Mouse (Mus musculus): Measurements from ENCODE around the gene Hspbp1. TPM values are rescaled to one million over a fixed set of nuclear protein-coding genes. Genes with fewer than 3 reads are reported as not detected.

Gene Hspbp1
- polyA plus RNA-seq, 1 experiment from 2014 or later = 181 TPM

DNA sequence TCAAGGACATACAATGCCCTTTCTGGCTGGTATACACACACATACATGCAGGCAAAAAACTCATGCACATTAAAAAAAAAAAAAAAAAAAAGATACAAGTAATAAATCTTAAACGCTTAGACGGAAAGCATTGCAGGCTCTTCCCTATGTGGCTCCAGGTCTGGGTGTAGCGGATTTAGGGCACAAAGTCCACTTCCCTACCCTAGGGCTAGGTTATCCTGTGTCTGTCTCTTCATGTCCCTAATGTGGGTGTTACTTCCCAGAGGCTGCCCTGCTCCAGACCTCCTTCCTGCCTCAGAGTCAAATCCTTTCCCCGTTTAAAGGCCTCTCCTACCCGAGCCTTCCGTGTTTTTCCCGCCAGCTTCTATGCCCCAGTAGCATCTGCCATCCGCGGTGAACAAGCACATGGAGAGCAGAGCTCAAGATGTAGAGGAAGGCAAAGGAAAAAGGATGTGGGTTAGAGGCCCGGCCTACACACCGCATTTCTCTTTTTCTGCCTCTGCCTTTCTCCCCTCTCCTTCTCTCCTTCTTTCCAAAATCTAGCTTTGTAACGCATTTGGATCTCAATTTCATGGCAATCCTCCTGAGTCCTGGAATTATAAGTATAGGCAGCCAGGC, 10.6 kb downstream of the Hspbp1 start:
- 96% methylated on average over 12 of the region's 12 CpGs for WGBS
- Histone ChIP-seq H3K9ac (ENCODE audit: low read depth, low read length) (no peak overlapping the region), H3K4me1 (ENCODE audit: control insufficient read depth, insufficient read depth, low read length) (no peaks in the 10 kb centered on the region), H3K4me2 (ENCODE audit: low read length) (no peak overlapping the region), H3K36me3 (ENCODE audit: control insufficient read depth, insufficient read depth, low read length) (peaks cover 26% of the 10 kb centered on the region), H3K9me3 (replicated peaks; ENCODE audit: control insufficient read depth, low read length, poor library complexity, severe bottlenecking) (no peaks in the 10 kb centered on the region), H3K27me3 (ENCODE audit: control insufficient read depth, insufficient read depth, low read depth, low read length) (no peaks in the 10 kb centered on the region), H3K4me3 (ENCODE audit: low read depth, low read length) (no peak overlapping the region), H3K27ac (ENCODE audit: low read length) (no peak overlapping the region)
- ATAC-seq = no peak

DNA sequence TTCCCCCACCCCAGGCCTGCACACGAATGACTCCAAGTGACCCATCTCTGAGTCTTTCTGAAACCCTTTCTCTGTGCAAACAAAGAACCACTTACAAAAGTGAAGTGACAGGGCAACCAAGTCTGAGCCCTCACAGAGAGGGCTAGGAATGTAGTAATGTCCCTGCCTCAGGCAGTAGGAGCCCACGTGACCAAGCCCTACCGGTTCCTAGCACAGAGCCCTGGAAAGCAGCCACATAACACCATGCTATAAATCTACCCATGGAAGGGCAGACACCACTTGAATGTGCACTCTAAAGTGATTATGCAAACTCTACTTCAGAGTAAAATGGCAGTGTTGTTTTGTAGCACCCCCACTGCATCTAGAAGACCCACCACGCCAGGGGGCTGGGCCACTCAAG, 12.9 kb downstream of the Hspbp1 start:
- Histone ChIP-seq H3K9me3 (replicated peaks; ENCODE audit: control insufficient read depth, low read length, poor library complexity, severe bottlenecking) (no peaks in the 10 kb centered on the region), H3K27me3 (ENCODE audit: control insufficient read depth, insufficient read depth, low read depth, low read length) (no peaks in the 10 kb centered on the region), H3K4me3 (ENCODE audit: low read depth, low read length) (no peak overlapping the region), H3K27ac (ENCODE audit: low read length) (no peak overlapping the region), H3K9ac (ENCODE audit: low read depth, low read length) (no peak overlapping the region), H3K36me3 (ENCODE audit: control insufficient read depth, insufficient read depth, low read length) (peaks cover 22% of the 10 kb centered on the region), H3K4me1 (ENCODE audit: control insufficient read depth, insufficient read depth, low read length) (no peaks in the 10 kb centered on the region), H3K4me2 (ENCODE audit: low read length) (no peak overlapping the region)
- no peak for ATAC-seq
- WGBS = 80% methylated on average over 4 of the region's 4 CpGs

DNA sequence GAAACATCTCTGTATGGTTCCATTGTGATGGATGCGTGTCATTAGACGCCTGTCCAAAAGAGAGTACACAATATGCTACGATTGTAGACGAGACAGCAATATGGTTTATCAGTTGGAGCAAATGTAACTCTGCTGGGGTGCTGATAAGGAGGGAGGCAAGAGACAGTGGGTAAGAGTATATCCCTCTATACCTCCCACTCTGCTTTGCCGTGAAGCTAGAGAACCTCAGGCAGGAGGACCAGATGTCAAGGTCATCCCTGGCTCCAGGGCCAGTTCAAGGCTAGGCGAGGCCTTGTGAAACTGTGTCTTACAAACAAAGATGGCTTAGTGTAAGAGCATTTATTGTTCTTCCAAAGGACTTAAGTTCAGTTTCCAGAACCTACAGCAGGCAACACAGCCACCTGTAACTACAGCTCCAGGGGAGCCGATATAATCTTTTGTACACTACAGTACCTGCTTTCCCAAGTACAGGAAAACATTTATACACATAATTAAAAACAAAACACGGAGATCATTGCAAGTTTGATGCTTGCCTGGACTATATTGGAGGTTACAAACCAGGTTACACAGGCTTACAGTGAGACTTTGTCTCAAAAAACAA, 14.1 kb downstream of the Hspbp1 start:
- no peak overlapping the region for H3K9ac ChIP-seq (ENCODE audit: low read depth, low read length)
- 94% methylated on average over 8 of the region's 8 CpGs for WGBS
- H3K4me3 ChIP-seq (ENCODE audit: low read depth, low read length) = no peak overlapping the region
- H3K4me1 ChIP-seq (ENCODE audit: control insufficient read depth, insufficient read depth, low read length) = no peaks in the 10 kb centered on the region
- H3K36me3 ChIP-seq (ENCODE audit: control insufficient read depth, insufficient read depth, low read length) = peaks cover 25% of the 10 kb centered on the region
- no peaks in the 10 kb centered on the region for H3K9me3 ChIP-seq (replicated peaks; ENCODE audit: control insufficient read depth, low read length, poor library complexity, severe bottlenecking)
- ATAC-seq = no peak
- H3K4me2 ChIP-seq (ENCODE audit: low read length) = no peak overlapping the region
- H3K27ac ChIP-seq (ENCODE audit: low read length) = no peak overlapping the region
- H3K27me3 ChIP-seq (ENCODE audit: control insufficient read depth, insufficient read depth, low read depth, low read length) = no peaks in the 10 kb centered on the region

DNA sequence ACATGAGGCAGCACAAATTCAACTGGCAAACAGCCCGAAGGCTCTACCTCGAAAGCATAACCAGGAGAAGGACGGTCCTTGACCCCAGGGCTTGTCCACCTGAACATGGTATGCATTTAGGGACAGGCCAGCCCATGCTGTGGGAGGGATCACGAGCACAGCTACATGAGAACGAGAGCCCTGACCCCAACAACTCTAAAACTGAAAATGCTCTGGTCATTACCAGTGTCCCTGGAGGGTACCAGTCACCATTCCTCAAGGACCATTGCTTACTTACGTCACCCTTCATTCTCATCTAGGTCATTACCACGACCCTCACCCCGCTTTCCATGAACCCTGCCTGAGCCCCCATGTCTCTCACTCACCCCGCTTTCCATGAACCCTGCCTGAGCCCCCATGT, 15.7 kb downstream of the Hspbp1 start:
- Histone ChIP-seq H3K27me3 (ENCODE audit: control insufficient read depth, insufficient read depth, low read depth, low read length) (no peaks in the 10 kb centered on the region), H3K9me3 (replicated peaks; ENCODE audit: control insufficient read depth, low read length, poor library complexity, severe bottlenecking) (no peaks in the 10 kb centered on the region), H3K9ac (ENCODE audit: low read depth, low read length) (no peak overlapping the region), H3K4me3 (ENCODE audit: low read depth, low read length) (no peak overlapping the region), H3K4me1 (ENCODE audit: control insufficient read depth, insufficient read depth, low read length) (no peaks in the 10 kb centered on the region), H3K36me3 (ENCODE audit: control insufficient read depth, insufficient read depth, low read length) (peaks cover 23% of the 10 kb centered on the region), H3K27ac (ENCODE audit: low read length) (no peak overlapping the region), H3K4me2 (ENCODE audit: low read length) (no peak overlapping the region)
- no peak for ATAC-seq
- 95% methylated on average over 9 of the region's 9 CpGs for WGBS

DNA sequence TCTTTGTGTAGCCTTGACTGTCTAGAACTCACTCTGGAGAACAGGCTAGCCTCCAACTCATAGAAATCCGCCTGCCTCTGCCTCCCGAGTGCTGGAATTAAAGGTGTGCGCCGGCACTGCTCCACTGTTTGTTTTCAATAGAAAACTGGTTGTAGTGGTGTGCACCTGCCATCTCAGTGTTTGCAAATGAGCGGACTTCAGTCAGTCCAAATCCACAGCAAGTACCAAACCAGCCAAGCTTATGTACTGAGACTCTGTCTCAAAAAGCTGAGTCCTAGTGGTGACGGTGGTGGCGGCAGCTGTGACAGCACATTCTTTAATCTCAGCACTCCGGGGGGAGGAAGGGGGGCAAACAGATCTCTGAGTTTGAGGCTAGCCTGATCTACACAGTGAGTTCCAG, 16.4 kb downstream of the Hspbp1 start:
- Histone ChIP-seq H3K4me1 (ENCODE audit: control insufficient read depth, insufficient read depth, low read length) (no peaks in the 10 kb centered on the region), H3K4me3 (ENCODE audit: low read depth, low read length) (no peak overlapping the region), H3K9me3 (replicated peaks; ENCODE audit: control insufficient read depth, low read length, poor library complexity, severe bottlenecking) (no peaks in the 10 kb centered on the region), H3K9ac (ENCODE audit: low read depth, low read length) (no peak overlapping the region), H3K27ac (ENCODE audit: low read length) (no peak overlapping the region), H3K27me3 (ENCODE audit: control insufficient read depth, insufficient read depth, low read depth, low read length) (no peaks in the 10 kb centered on the region), H3K36me3 (ENCODE audit: control insufficient read depth, insufficient read depth, low read length) (peaks cover 25% of the 10 kb centered on the region), H3K4me2 (ENCODE audit: low read length) (no peak overlapping the region)
- ATAC-seq = no peak
- 92% methylated on average over 8 of the region's 8 CpGs for WGBS

DNA sequence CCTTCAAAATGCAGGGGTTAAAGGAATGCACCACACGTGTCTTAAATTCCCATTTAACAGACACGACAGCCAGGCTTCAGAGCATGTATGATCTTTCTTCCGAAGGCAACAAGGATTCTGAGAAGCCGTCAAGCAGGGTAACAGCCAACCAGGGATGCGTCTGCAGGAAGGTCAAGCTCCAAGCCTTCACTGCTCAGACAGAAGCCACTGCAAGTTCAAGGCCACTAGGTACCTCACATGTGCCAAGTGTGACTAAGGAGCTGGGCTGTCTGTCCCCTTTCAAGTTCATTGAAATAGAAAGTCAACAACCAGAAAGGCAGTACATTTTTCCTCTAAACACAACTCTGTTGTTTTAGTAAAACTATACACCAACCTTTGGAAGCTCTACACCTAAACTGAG, 18.0 kb downstream of the Hspbp1 start:
- no peak overlapping the region for H3K4me2 ChIP-seq (ENCODE audit: low read length)
- H3K27me3 ChIP-seq (ENCODE audit: control insufficient read depth, insufficient read depth, low read depth, low read length) = no peaks in the 10 kb centered on the region
- H3K9ac ChIP-seq (ENCODE audit: low read depth, low read length) = no peak overlapping the region
- no peak for ATAC-seq
- WGBS = 96% methylated on average over 5 of the region's 5 CpGs
- no peak overlapping the region for H3K4me3 ChIP-seq (ENCODE audit: low read depth, low read length)
- H3K27ac ChIP-seq (ENCODE audit: low read length) = no peak overlapping the region
- H3K36me3 ChIP-seq (ENCODE audit: control insufficient read depth, insufficient read depth, low read length) = peaks cover 33% of the 10 kb centered on the region
- H3K4me1 ChIP-seq (ENCODE audit: control insufficient read depth, insufficient read depth, low read length) = no peaks in the 10 kb centered on the region
- no peaks in the 10 kb centered on the region for H3K9me3 ChIP-seq (replicated peaks; ENCODE audit: control insufficient read depth, low read length, poor library complexity, severe bottlenecking)

DNA sequence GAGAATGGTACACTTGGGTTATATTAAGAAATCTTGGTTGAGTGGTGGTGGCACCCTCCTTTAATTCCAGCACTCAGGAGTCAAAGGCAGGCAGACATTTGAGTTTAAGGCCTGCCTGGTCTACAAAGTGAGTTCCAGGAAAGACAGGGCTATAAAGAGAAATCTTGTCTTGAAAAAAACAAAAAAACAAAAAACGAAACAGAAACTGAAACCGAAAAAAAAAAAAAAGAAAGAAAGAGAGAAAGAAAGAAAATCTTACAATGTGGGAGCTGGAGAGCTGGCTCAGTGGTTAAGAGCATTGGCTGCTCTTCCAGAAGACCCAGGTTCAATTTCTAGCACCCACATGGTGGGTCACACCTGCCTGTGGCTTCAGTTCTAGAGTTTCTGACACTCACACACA, 21.1 kb downstream of the Hspbp1 start:
- Histone ChIP-seq H3K4me3 (ENCODE audit: low read depth, low read length) (no peak overlapping the region), H3K27ac (ENCODE audit: low read length) (no peak overlapping the region), H3K4me1 (ENCODE audit: control insufficient read depth, insufficient read depth, low read length) (peaks cover 10% of the 10 kb centered on the region), H3K27me3 (ENCODE audit: control insufficient read depth, insufficient read depth, low read depth, low read length) (no peaks in the 10 kb centered on the region), H3K9me3 (replicated peaks; ENCODE audit: control insufficient read depth, low read length, poor library complexity, severe bottlenecking) (no peaks in the 10 kb centered on the region), H3K9ac (ENCODE audit: low read depth, low read length) (no peak overlapping the region), H3K4me2 (ENCODE audit: low read length) (no peak overlapping the region), H3K36me3 (ENCODE audit: control insufficient read depth, insufficient read depth, low read length) (peaks cover 20% of the 10 kb centered on the region)
- WGBS = 91% methylated on average over 2 of the region's 2 CpGs
- ATAC-seq = no peak

DNA sequence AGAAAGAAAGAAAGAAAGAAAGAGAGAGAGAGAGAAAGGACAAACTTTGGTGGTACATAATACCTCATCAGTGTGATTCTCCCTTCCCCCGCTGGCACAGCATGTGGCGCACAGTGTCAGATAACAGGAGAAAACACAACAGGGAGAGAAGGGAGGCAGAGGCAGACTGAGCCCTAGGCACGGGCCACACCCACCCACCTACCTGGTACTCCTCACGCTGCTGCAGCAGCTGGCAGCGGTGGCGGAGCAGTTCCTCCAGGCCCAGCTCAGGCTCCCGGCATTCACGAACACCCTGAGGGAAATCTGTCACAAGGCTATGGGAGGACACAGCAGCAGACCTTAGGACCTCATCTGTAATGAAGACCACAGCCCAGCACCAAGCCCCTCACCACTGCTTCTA, 21.7 kb downstream of the Hspbp1 start:
- peaks cover 10% of the 10 kb centered on the region for H3K4me1 ChIP-seq (ENCODE audit: control insufficient read depth, insufficient read depth, low read length)
- no peak for ATAC-seq
- H3K9me3 ChIP-seq (replicated peaks; ENCODE audit: control insufficient read depth, low read length, poor library complexity, severe bottlenecking) = no peaks in the 10 kb centered on the region
- WGBS = 73% methylated on average over 8 of the region's 8 CpGs
- H3K27me3 ChIP-seq (ENCODE audit: control insufficient read depth, insufficient read depth, low read depth, low read length) = no peaks in the 10 kb centered on the region
- H3K4me2 ChIP-seq (ENCODE audit: low read length) = no peak overlapping the region
- peaks cover 20% of the 10 kb centered on the region for H3K36me3 ChIP-seq (ENCODE audit: control insufficient read depth, insufficient read depth, low read length)
- no peak overlapping the region for H3K9ac ChIP-seq (ENCODE audit: low read depth, low read length)
- H3K27ac ChIP-seq (ENCODE audit: low read length) = no peak overlapping the region
- no peak overlapping the region for H3K4me3 ChIP-seq (ENCODE audit: low read depth, low read length)

DNA sequence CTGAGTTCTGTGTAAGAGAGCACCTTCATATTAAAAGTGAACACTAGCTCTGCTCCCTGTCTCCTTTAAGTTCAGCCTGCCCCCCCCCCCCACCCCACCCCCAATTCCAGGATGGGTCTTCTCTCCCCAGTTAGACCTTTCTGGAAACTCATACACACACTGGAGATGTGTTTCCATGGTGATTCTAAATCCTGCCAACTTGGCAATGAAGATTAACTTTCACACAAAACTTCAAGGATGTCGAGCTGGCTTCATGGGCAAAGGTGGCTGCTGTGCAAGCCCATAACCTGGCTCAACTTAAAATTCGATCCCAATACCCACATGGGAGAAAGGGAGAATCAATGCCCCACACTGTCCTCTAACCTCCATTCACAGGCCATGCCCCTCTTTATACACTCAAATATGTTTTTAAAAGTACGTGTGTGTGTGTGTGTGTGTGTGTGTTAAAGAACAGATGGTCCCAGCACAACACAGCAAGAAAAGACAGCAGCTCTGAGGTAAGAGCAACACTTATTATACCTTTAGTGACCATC, 24.9 kb downstream of the Hspbp1 start:
- peaks cover 11% of the 10 kb centered on the region for H3K36me3 ChIP-seq (ENCODE audit: control insufficient read depth, insufficient read depth, low read length)
- H3K27me3 ChIP-seq (ENCODE audit: control insufficient read depth, insufficient read depth, low read depth, low read length) = no peaks in the 10 kb centered on the region
- 52% methylated on average over 3 of the region's 3 CpGs for WGBS
- H3K4me2 ChIP-seq (ENCODE audit: low read length) = peak overlapping the region; percentile 89
- H3K9me3 ChIP-seq (replicated peaks; ENCODE audit: control insufficient read depth, low read length, poor library complexity, severe bottlenecking) = no peaks in the 10 kb centered on the region
- H3K4me1 ChIP-seq (ENCODE audit: control insufficient read depth, insufficient read depth, low read length) = peaks cover 33% of the 10 kb centered on the region
- peak overlapping the region; percentile 81 for H3K9ac ChIP-seq (ENCODE audit: low read depth, low read length)
- no peak for ATAC-seq
- peak overlapping the region; percentile 81 for H3K4me3 ChIP-seq (ENCODE audit: low read depth, low read length)
- peak overlapping the region; percentile 94 for H3K27ac ChIP-seq (ENCODE audit: low read length)

Measured in midbrain, embryonic 16.5 days (tissue).